Mouse (Mus musculus) lung, adult 2 months (tissue): ENCODE data around the gene Cblb.

Source experiments
- CTCF ChIP-seq: fragments of 200-500 bp; IDR thresholded peaks from 2 replicates; pipeline ENCODE4 v1.5.1; 2011; ENCODE audit warnings: mild to moderate bottlenecking, low read length, control low read depth; ENCODE audit not compliant: insufficient read depth
- POLR2A ChIP-seq: fragments of 200-500 bp; IDR thresholded peaks from 2 replicates; pipeline ENCODE4 v1.6.1; 2011; ENCODE audit warnings: low read depth, mild to moderate bottlenecking, control low read depth, low read length, borderline replicate concordance; ENCODE audit errors: extremely low read depth

DNA sequence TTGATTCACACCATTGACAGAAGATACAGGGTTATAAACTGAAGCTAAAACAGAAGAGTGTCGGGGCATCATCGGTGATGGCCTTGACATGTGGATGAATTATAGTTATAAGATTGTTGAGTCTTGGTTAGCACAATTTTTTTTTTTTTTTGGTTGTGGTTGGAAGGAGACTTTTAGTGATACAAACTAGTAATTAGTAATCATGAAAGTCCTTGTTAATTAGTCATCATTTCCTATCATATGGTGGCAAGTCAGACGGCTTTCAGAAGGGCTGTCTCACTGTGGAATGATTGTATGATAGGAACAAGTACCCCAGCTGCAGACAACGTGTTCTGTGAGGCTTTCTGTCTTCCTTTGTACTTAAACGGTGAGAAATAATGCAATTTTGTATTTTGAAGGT, 76.8 kb downstream of the Cblb start:
- TF ChIP-seq CTCF (no peak), POLR2A (no peak)
